Comparison of ENCODE assay signal across 8 mouse cellular contexts in genomic region chr17:80206301-80206670, GRCm38 (mm10). TPM values are rescaled to one million over a fixed set of nuclear protein-coding genes. Genes with fewer than 3 reads are reported as not detected.
DNase-seq lines count a peak whose midpoint lies in the region; ATAC-seq lines count a peak whose summit lies in the region.

No protein-coding gene starts in this region.

- H3K9ac ChIP-seq in hindbrain, embryonic 11.5 days (ENCODE audit: low read depth, low read length), result peak overlapping the region; percentile 99
- H3K9ac ChIP-seq in liver, embryonic 15.5 days, result peak overlapping the region; percentile 93
- peak overlapping the region; percentile 98 for H3K9ac ChIP-seq in stomach, embryonic 16.5 days (ENCODE audit: low read length)

- DNase-seq in left cerebral cortex, adult 18-20 months (ENCODE audit: low spot score in 2 of 2), result peak; percentile 46 to 48
- DNase-seq in left cerebral cortex, postnatal 14 days (ENCODE audit: low spot score in 2 of 2), result no peak
- peak; percentile 84 for DNase-seq in MN1 (ENCODE audit: low spot score)
- DNase-seq in cerebellum, postnatal 10 days, result peak; percentile 77 to 80
- peak; percentile 75 for DNase-seq in hindbrain, embryonic 11.5 days (ENCODE audit: low spot score)
- DNase-seq in frontal cortex, postnatal 14 days (ENCODE audit: low spot score in 2 of 2), result no peak

- ATAC-seq in hindbrain, embryonic 11.5 days (ENCODE audit: low FRiP score), result peak; percentile 68
- peak; percentile 64 for ATAC-seq in liver, embryonic 15.5 days (ENCODE audit: insufficient read depth)
- ATAC-seq in stomach, embryonic 16.5 days (ENCODE audit: insufficient read depth, low FRiP score), result peak; percentile 56; the same call in 1 of the 2 replicates

- H3K27me3 ChIP-seq in hindbrain, embryonic 11.5 days (ENCODE audit: control insufficient read depth, insufficient read depth, low read length), result no peaks in the 10 kb centered on the region
- H3K27me3 ChIP-seq in liver, embryonic 15.5 days, result no peaks in the 10 kb centered on the region
- no peaks in the 10 kb centered on the region for H3K27me3 ChIP-seq in stomach, embryonic 16.5 days (ENCODE audit: control insufficient read depth, insufficient read depth, low read length)

- no peaks in the 10 kb centered on the region for H3K4me1 ChIP-seq in hindbrain, embryonic 11.5 days (replicated peaks; ENCODE audit: control insufficient read depth, insufficient read depth, low read length)
- H3K4me1 ChIP-seq in liver, embryonic 15.5 days (replicated peaks), result peaks cover 21% of the 10 kb centered on the region
- H3K4me1 ChIP-seq in stomach, embryonic 16.5 days (ENCODE audit: control insufficient read depth, insufficient read depth, low read length), result 0 out of 2 replicates have a peak, but pooled peaks cover 6% of the 10 kb centered on the region

- peaks cover 13% of the 10 kb centered on the region for H3K36me3 ChIP-seq in hindbrain, embryonic 11.5 days (ENCODE audit: control insufficient read depth, insufficient read depth, low read length)
- H3K36me3 ChIP-seq in liver, embryonic 15.5 days (replicated peaks), result peaks cover 40% of the 10 kb centered on the region
- H3K36me3 ChIP-seq in stomach, embryonic 16.5 days (ENCODE audit: control insufficient read depth, insufficient read depth, low read length), result peaks cover 10% of the 10 kb centered on the region

- peak overlapping the region; percentile 99 for H3K27ac ChIP-seq in hindbrain, embryonic 11.5 days (ENCODE audit: low read depth, low read length)
- peak overlapping the region; percentile 97 for H3K27ac ChIP-seq in liver, embryonic 15.5 days (replicated peaks)
- H3K27ac ChIP-seq in stomach, embryonic 16.5 days (ENCODE audit: low read length), result peak overlapping the region; percentile 99

- intact Hi-C loops in left cerebral cortex, postnatal 14 days (cut with DNase I), result loop anchor here (2.0 kb wide), 1 partner anchor 19 kb away; the partner anchor contains the start of gene Gemin6

- WGBS in hindbrain, embryonic 11.5 days, result 1% methylated on average over 36 of the region's 36 CpGs
- WGBS in liver, embryonic 15.5 days (ENCODE audit: insufficient replicate concordance), result 0% methylated on average over 36 of the region's 36 CpGs
- under 1% methylated on average over 36 of the region's 36 CpGs for WGBS in stomach, embryonic 16.5 days

- peak overlapping the region; percentile 67 for H3K4me2 ChIP-seq in hindbrain, embryonic 11.5 days (replicated peaks; ENCODE audit: low read depth, low read length)
- peak overlapping the region; percentile 82 for H3K4me2 ChIP-seq in liver, embryonic 15.5 days
- peak overlapping the region; percentile 84 for H3K4me2 ChIP-seq in stomach, embryonic 16.5 days (ENCODE audit: low read depth, low read length)

- H3K4me3 ChIP-seq in hindbrain, embryonic 11.5 days (ENCODE audit: low read depth, low read length), result peak overlapping the region; percentile 97
- peak overlapping the region; percentile 97 for H3K4me3 ChIP-seq in liver, embryonic 15.5 days (replicated peaks)
- peak overlapping the region; percentile 95 for H3K4me3 ChIP-seq in stomach, embryonic 16.5 days (replicated peaks; ENCODE audit: low read length)

- H3K9me3 ChIP-seq in hindbrain, embryonic 11.5 days (ENCODE audit: control insufficient read depth, low read length), result no peaks in the 10 kb centered on the region
- H3K9me3 ChIP-seq in liver, embryonic 15.5 days (replicated peaks), result no peaks in the 10 kb centered on the region
- no peaks in the 10 kb centered on the region for H3K9me3 ChIP-seq in stomach, embryonic 16.5 days (replicated peaks; ENCODE audit: control insufficient read depth, low read length)

RNA-seq across cellular contexts. Expression of gene Srsf7, which starts 0.8 kb away (rescaled TPM):
- 100 to 1,000 TPM; 120 to 125 TPM for total RNA-seq in left cerebral cortex, adult 18-20 months (2021)
- total RNA-seq in left cerebral cortex, postnatal 14 days (2021), result 100 to 1,000 TPM in 1 of 2 experiments, 10 to 100 TPM in 1; 99.9 to 110 TPM
- polyA plus RNA-seq in hindbrain, embryonic 11.5 days (2014; fragmentation: Nextera tagmentation; extraction: Ambion mirVana), result 773 and 810 TPM in 2 replicates
- 199 and 220 TPM in 2 replicates for polyA plus RNA-seq in liver, embryonic 15.5 days (2015; fragmentation: Nextera tagmentation; extraction: Ambion mirVana)
- polyA plus RNA-seq in stomach, embryonic 16.5 days (2015; fragmentation: Nextera tagmentation; extraction: Ambion mirVana), result 461 and 480 TPM in 2 replicates

RNA-seq across cellular contexts. Expression of gene Ttc39d, which starts 1.0 kb away (rescaled TPM):
- under 1 TPM in 1 of 2 experiments, not detected in 1; 0.14 TPM for total RNA-seq in left cerebral cortex, adult 18-20 months (2021)
- under 1 TPM; 0.29 to 0.32 TPM for total RNA-seq in left cerebral cortex, postnatal 14 days (2021)
- 0.20 TPM in 1 of 2 replicates, not detected in the other for polyA plus RNA-seq in hindbrain, embryonic 11.5 days (2014; fragmentation: Nextera tagmentation; extraction: Ambion mirVana)
- not detected in 2 replicates for polyA plus RNA-seq in liver, embryonic 15.5 days (2015; fragmentation: Nextera tagmentation; extraction: Ambion mirVana)
- 0.10 TPM in 1 of 2 replicates, not detected in the other for polyA plus RNA-seq in stomach, embryonic 16.5 days (2015; fragmentation: Nextera tagmentation; extraction: Ambion mirVana)

RNA-seq across cellular contexts. Expression of gene Gemin6, which starts 18.0 kb away (rescaled TPM):
- total RNA-seq in left cerebral cortex, adult 18-20 months (2021), result 1 to 10 TPM; 3.9 to 5.9 TPM
- 1 to 10 TPM; 4.6 to 4.9 TPM for total RNA-seq in left cerebral cortex, postnatal 14 days (2021)
- 37.9 and 41.5 TPM in 2 replicates for polyA plus RNA-seq in hindbrain, embryonic 11.5 days (2014; fragmentation: Nextera tagmentation; extraction: Ambion mirVana)
- 25.6 and 28.9 TPM in 2 replicates for polyA plus RNA-seq in liver, embryonic 15.5 days (2015; fragmentation: Nextera tagmentation; extraction: Ambion mirVana)
- polyA plus RNA-seq in stomach, embryonic 16.5 days (2015; fragmentation: Nextera tagmentation; extraction: Ambion mirVana), result 35.6 and 36.5 TPM in 2 replicates

Comparison
In these comparisons a context has a peak if more than half of its experiments do, and no peak if none do; other contexts are left out.
1. DNase-seq: peak in left cerebral cortex, adult 18-20 months (2 of 2), MN1 (single experiment), cerebellum, postnatal 10 days (2 of 2) and hindbrain, embryonic 11.5 days (single experiment); none in left cerebral cortex, postnatal 14 days (0 of 2) and frontal cortex, postnatal 14 days (0 of 2).
2. Peak in every context shown above with its lines, with median percentiles within 50 percentile points of each other: ATAC-seq, H3K27ac ChIP-seq, H3K4me2 ChIP-seq, H3K4me3 ChIP-seq and H3K9ac ChIP-seq.